8 mouse cellular contexts compared by ENCODE assay signal in the genomic region with DNA sequence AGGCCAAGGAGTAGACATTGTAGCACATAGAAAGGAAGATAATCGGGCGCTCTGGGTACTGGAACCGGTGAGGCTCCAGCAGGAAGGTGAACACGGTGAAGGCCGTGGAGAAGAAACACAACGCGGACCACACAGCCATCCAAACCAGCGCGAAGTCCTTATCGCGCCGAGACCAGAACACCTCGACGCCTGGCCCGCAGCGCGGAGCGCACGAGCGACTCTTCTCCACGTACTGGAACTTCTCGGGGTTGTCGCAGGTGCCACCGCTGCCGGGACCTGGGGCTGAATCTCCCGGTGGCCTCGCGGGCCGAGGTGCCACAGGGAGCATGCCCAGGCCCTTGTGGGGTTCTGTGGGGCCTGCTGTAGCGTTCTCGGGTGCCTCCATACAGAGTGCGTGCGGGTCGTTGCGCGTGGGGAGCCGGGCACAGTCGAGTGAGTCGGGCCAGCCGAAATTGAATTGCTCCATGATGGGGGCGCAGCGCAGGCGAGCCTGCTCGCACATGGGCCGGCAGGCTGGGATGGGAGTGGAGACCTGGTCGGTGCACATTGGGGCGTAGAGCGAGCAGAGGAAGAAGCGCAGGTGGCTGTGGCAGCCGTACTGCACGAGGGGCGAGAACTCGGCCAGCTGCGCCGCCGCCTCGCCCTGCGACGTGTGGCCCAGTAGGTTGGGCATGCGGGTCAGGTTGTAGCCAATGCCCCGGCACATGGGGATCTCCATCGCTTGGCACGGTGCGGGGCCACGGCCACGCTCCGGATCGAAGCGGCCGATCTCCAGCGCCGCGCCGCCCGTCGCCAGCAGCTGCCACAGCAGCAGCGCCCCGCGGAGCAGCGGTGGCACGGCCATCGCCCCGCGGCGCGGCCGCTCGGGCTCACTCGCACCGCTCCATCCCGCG. TPM values are rescaled to one million over a fixed set of nuclear protein-coding genes. Genes with fewer than 3 reads are reported as not detected.
DNase-seq lines count a peak whose midpoint lies in the region; ATAC-seq and TF ChIP-seq lines count a peak whose summit lies in the region.

No protein-coding gene starts in this region.

- peak overlapping the region; percentile 85 for H3K27ac ChIP-seq in heart, embryonic 10.5 days
- no peak overlapping the region for H3K27ac ChIP-seq in ES-E14 (ENCODE audit: insufficient read depth, low read depth, low read length, poor library complexity, severe bottlenecking)
- no peak overlapping the region for H3K27ac ChIP-seq in embryonic facial prominence, embryonic 11.5 days (replicated peaks; ENCODE audit: low read depth, low read length)
- peak overlapping the region; percentile 37 for H3K27ac ChIP-seq in hindbrain, embryonic 15.5 days (replicated peaks)
- H3K27ac ChIP-seq in midbrain, embryonic 10.5 days (replicated peaks) = peak overlapping the region; percentile 93

- peak overlapping the region; percentile 77 for H3K4me3 ChIP-seq in heart, embryonic 10.5 days
- peak overlapping the region; percentile 79 to 83 for H3K4me3 ChIP-seq in ES-E14 (ENCODE audit: insufficient read depth in 1 of 2, low read depth in 1 of 2, low read length in 2 of 2, poor library complexity in 1 of 2, severe bottlenecking in 1 of 2)
- H3K4me3 ChIP-seq in embryonic facial prominence, embryonic 11.5 days (ENCODE audit: low read depth, low read length) = peak overlapping the region; percentile 55
- peak overlapping the region; percentile 59 for H3K4me3 ChIP-seq in hindbrain, embryonic 15.5 days
- H3K4me3 ChIP-seq in midbrain, embryonic 10.5 days = peak overlapping the region; percentile 77

- in situ Hi-C loops in ES-E14 (cut with MboI; ENCODE audit: low sequenced_read_pairs in 2 of 2, unreplicated experiment in 2 of 2) = no loop called here

- H3K9ac ChIP-seq in ES-E14 (ENCODE audit: insufficient read depth, low read depth, low read length, poor library complexity, severe bottlenecking) = peak overlapping the region; percentile 86
- peak overlapping the region; percentile 57 for H3K9ac ChIP-seq in embryonic facial prominence, embryonic 11.5 days (replicated peaks; ENCODE audit: low read length)
- H3K9ac ChIP-seq in hindbrain, embryonic 15.5 days = peak overlapping the region; percentile 50

- peak; percentile 35; the same call in 1 of the 2 replicates for ATAC-seq in embryonic facial prominence, embryonic 11.5 days (replicated peaks; ENCODE audit: insufficient number of reproducible peaks, low FRiP score, low TSS enrichment, low read depth)
- ATAC-seq in hindbrain, embryonic 15.5 days (ENCODE audit: low FRiP score, low read depth) = peak; percentile 25; the same call in 1 of the 2 replicates

- intact Hi-C loops in heart, postnatal 25 days (cut with DNase I) = no loop called here

- no peak for DNase-seq in heart, embryonic 10.5 days (ENCODE audit: low spot score)
- DNase-seq in heart, postnatal 25 days (ENCODE audit: low spot score) = no peak
- DNase-seq in ES-E14 (ENCODE audit: low read depth, low spot score) = no peak
- DNase-seq in embryonic facial prominence, embryonic 11.5 days (ENCODE audit: low spot score) = peak; percentile 16
- peak; percentile 63 for DNase-seq in midbrain, embryonic 10.5 days (ENCODE audit: low spot score)
- DNase-seq in thymus, postnatal 25 days = peak; percentile 18
- DNase-seq in cerebellum, adult 9-10 months = no peak

- peak overlapping the region; percentile 99 for H3K4me2 ChIP-seq in embryonic facial prominence, embryonic 11.5 days (ENCODE audit: low read depth, low read length)
- peak overlapping the region; percentile 95 for H3K4me2 ChIP-seq in hindbrain, embryonic 15.5 days

- WGBS in heart, embryonic 10.5 days = 3% methylated on average over 92 of the region's 92 CpGs
- WGBS in embryonic facial prominence, embryonic 11.5 days = 2% methylated on average over 91 of the region's 92 CpGs
- 1% methylated on average over 92 of the region's 92 CpGs for WGBS in hindbrain, embryonic 15.5 days
- 2% methylated on average over 92 of the region's 92 CpGs for WGBS in midbrain, embryonic 10.5 days

- H3K4me1 ChIP-seq in heart, embryonic 10.5 days = peaks cover 46% of the 10 kb centered on the region
- H3K4me1 ChIP-seq in ES-E14 (ENCODE audit: control insufficient read depth in 2 of 2, insufficient read depth in 2 of 2, low read length in 2 of 2, poor library complexity in 1 of 2) = peaks cover 2 to 11% of the 10 kb centered on the region in 2 experiments; a peak in 2 of 4 replicates
- H3K4me1 ChIP-seq in embryonic facial prominence, embryonic 11.5 days (ENCODE audit: control insufficient read depth, insufficient read depth, low read length) = peaks cover 5% of the 10 kb centered on the region; the same call in 1 of the 2 replicates
- H3K4me1 ChIP-seq in hindbrain, embryonic 15.5 days (replicated peaks) = peaks cover 45% of the 10 kb centered on the region
- peaks cover 94% of the 10 kb centered on the region for H3K4me1 ChIP-seq in midbrain, embryonic 10.5 days

- no peaks in the 10 kb centered on the region for H3K9me3 ChIP-seq in heart, embryonic 10.5 days
- no peaks in the 10 kb centered on the region for H3K9me3 ChIP-seq in ES-E14 (ENCODE audit: control insufficient read depth, insufficient read depth, low read depth, low read length)
- H3K9me3 ChIP-seq in embryonic facial prominence, embryonic 11.5 days (replicated peaks; ENCODE audit: control insufficient read depth, low read length) = no peaks in the 10 kb centered on the region
- no peaks in the 10 kb centered on the region for H3K9me3 ChIP-seq in hindbrain, embryonic 15.5 days
- H3K9me3 ChIP-seq in midbrain, embryonic 10.5 days (replicated peaks) = no peaks in the 10 kb centered on the region

- H3K27me3 ChIP-seq in heart, embryonic 10.5 days (ENCODE audit: insufficient read depth, poor library complexity, severe bottlenecking) = peaks cover 29% of the 10 kb centered on the region
- H3K27me3 ChIP-seq in embryonic facial prominence, embryonic 11.5 days (ENCODE audit: control insufficient read depth, insufficient read depth, low read length) = peaks cover 18% of the 10 kb centered on the region
- H3K27me3 ChIP-seq in hindbrain, embryonic 15.5 days = peaks cover 8% of the 10 kb centered on the region
- H3K27me3 ChIP-seq in midbrain, embryonic 10.5 days (ENCODE audit: low read depth, poor library complexity, severe bottlenecking) = peaks cover 20% of the 10 kb centered on the region

- peaks cover 15% of the 10 kb centered on the region for H3K36me3 ChIP-seq in heart, embryonic 10.5 days
- peaks cover 13% of the 10 kb centered on the region for H3K36me3 ChIP-seq in ES-E14 (ENCODE audit: control insufficient read depth, insufficient read depth, low read length, poor library complexity, severe bottlenecking)
- H3K36me3 ChIP-seq in embryonic facial prominence, embryonic 11.5 days (replicated peaks; ENCODE audit: control insufficient read depth, insufficient read depth, low read depth, low read length) = no peaks in the 10 kb centered on the region; the same call in 1 of the 2 replicates
- peaks cover 14% of the 10 kb centered on the region for H3K36me3 ChIP-seq in hindbrain, embryonic 15.5 days
- H3K36me3 ChIP-seq in midbrain, embryonic 10.5 days = peaks cover 22% of the 10 kb centered on the region

TF ChIP-seq in ES-E14, 5 proteins besides CTCF, POLR2A, EP300 and RAD21:
- peak; percentile 34; the same call in 1 of the 2 replicates for TF ChIP-seq HCFC1 (IDR thresholded peaks at IDR 0.05; ENCODE audit: borderline replicate concordance, insufficient read depth, low read length)
- no peak for TF ChIP-seq ZNF384 (IDR thresholded peaks at IDR 0.05; ENCODE audit: low read depth, low read length)
- no peak for TF ChIP-seq MAFK (IDR thresholded peaks at IDR 0.05; ENCODE audit: insufficient read depth, low read depth, low read length)
- TF ChIP-seq CHD2 (IDR thresholded peaks at IDR 0.05; ENCODE audit: low read depth, low read length) = no peak
- TF ChIP-seq ZC3H11A (IDR thresholded peaks at IDR 0.05; ENCODE audit: borderline replicate concordance, low read depth, low read length) = no peak

RNA-seq across cellular contexts. Expression of a gene that starts 0.6 kb away (rescaled TPM):
- 4.5 and 7.2 TPM in 2 replicates for polyA plus RNA-seq in heart, embryonic 10.5 days (2016; fragmentation: Nextera tagmentation; extraction: Ambion mirVana)
- total RNA-seq in heart, postnatal 25 days (2021) = under 1 TPM; 0.61 to 0.73 TPM
- 9.4 and 18.2 TPM in 2 replicates for total RNA-seq in ES-E14 (2012; rRNA removed)
- polyA plus RNA-seq in embryonic facial prominence, embryonic 11.5 days (2014; fragmentation: Nextera tagmentation; extraction: Ambion mirVana) = 3.4 TPM in 2 replicates
- 18.5 and 20.9 TPM in 2 replicates for polyA plus RNA-seq in hindbrain, embryonic 15.5 days (2015; fragmentation: Nextera tagmentation; extraction: Ambion mirVana)
- polyA plus RNA-seq in midbrain, embryonic 10.5 days (2016; fragmentation: Nextera tagmentation; extraction: Ambion mirVana) = 15.5 and 16.0 TPM in 2 replicates

Comparison
In these comparisons a context has a peak if more than half of its experiments do, and no peak if none do; other contexts are left out.
1. DNase-seq: peak in embryonic facial prominence, embryonic 11.5 days (single experiment), midbrain, embryonic 10.5 days (single experiment) and thymus, postnatal 25 days (single experiment); none in heart, embryonic 10.5 days (single experiment), heart, postnatal 25 days (single experiment), ES-E14 (single experiment) and cerebellum, adult 9-10 months (single experiment).
2. H3K27ac ChIP-seq: peak in heart, embryonic 10.5 days (single experiment), hindbrain, embryonic 15.5 days (single experiment) and midbrain, embryonic 10.5 days (single experiment); none in ES-E14 (single experiment) and embryonic facial prominence, embryonic 11.5 days (single experiment).
3. Peak in every context shown above with its lines, with median percentiles within 50 percentile points of each other: H3K4me3 ChIP-seq and H3K9ac ChIP-seq.